Comparison of ENCODE assay signal across 9 mouse cellular contexts in genomic region chr7:105580627-105581089, GRCm38 (mm10). TPM values are rescaled to one million over a fixed set of nuclear protein-coding genes. Genes with fewer than 3 reads are reported as not detected.
DNase-seq lines count a peak whose midpoint lies in the region; ATAC-seq and TF ChIP-seq lines count a peak whose summit lies in the region.
"Had no signal": no experiment of that assay in that cellular context is flagged by ENCODE, and none has a peak within 500 bp of the region (broad histone marks: within the 10 kb centered on the region; RNA-seq: fewer than 3 reads in every experiment).

No protein-coding gene starts in this region.

- TF ChIP-seq RAD21 in CH12.LX (IDR thresholded peaks at IDR 0.05; ENCODE audit: low read depth, low read length), result no peak

- peaks cover 0 to 15% of the 10 kb centered on the region in 2 experiments; a peak in 2 of 4 replicates for H3K4me1 ChIP-seq in CH12.LX (ENCODE audit: control insufficient read depth in 1 of 2, insufficient read depth in 2 of 2)
- H3K4me1 ChIP-seq in cortical plate, adult 2 months (ENCODE audit: control insufficient read depth, insufficient read depth, low read length), result peaks cover 16% of the 10 kb centered on the region
- H3K4me1 ChIP-seq in hindbrain, embryonic 10.5 days (replicated peaks), result peaks cover 27% of the 10 kb centered on the region
- H3K4me1 ChIP-seq in liver, embryonic 16.5 days (ENCODE audit: control insufficient read depth, low read depth, low read length), result peaks cover 3% of the 10 kb centered on the region

- under 1% methylated on average over 21 of the region's 22 CpGs for WGBS in hindbrain, embryonic 10.5 days
- 5% methylated on average over 16 of the region's 22 CpGs for WGBS in liver, embryonic 16.5 days (ENCODE audit: insufficient replicate concordance)

- no peaks in the 10 kb centered on the region for H3K36me3 ChIP-seq in CH12.LX (replicated peaks in 1 of 2; ENCODE audit: control insufficient read depth in 1 of 2, insufficient read depth in 1 of 2, low read length in 1 of 2)
- H3K36me3 ChIP-seq in hindbrain, embryonic 10.5 days, result 0 out of 2 replicates have a peak, but pooled peaks cover 6% of the 10 kb centered on the region
- H3K36me3 ChIP-seq in liver, embryonic 16.5 days (ENCODE audit: control insufficient read depth, insufficient read depth), result no peaks in the 10 kb centered on the region

- no peak for ATAC-seq in liver, embryonic 16.5 days (ENCODE audit: low read depth)

- in situ Hi-C loops in CH12.LX (cut with MboI; ENCODE audit: low pct_ligation_motif_present, low pct_unique_long_range_greater_than_20kb, low sequenced_read_pairs), result no loop called here

- H3K9me3 ChIP-seq in CH12.LX (replicated peaks; ENCODE audit: low read length), result peaks cover 7% of the 10 kb centered on the region
- H3K9me3 ChIP-seq in hindbrain, embryonic 10.5 days, result no peaks in the 10 kb centered on the region
- H3K9me3 ChIP-seq in liver, embryonic 16.5 days (replicated peaks; ENCODE audit: control insufficient read depth, low read length), result no peaks in the 10 kb centered on the region

- TF ChIP-seq EP300 in CH12.LX (IDR thresholded peaks at IDR 0.05; ENCODE audit: low read length), result no peak

- dilution Hi-C loops in CH12.LX (cut with MboI; ENCODE audit: extremely low pct_ligation_motif_present, extremely low pct_unique_long_range_greater_than_20kb, low sequenced_read_pairs), result no loop called here

- no peak for TF ChIP-seq POLR2A in CH12.LX (IDR thresholded peaks at IDR 0.05; ENCODE audit: low read depth, low read length)
- no peak for TF ChIP-seq POLR2A in cortical plate, adult 2 months (IDR thresholded peaks at IDR 0.05; ENCODE audit: extremely low read depth, insufficient read depth, low read length)

- peak overlapping the region; percentile 92 for H3K27ac ChIP-seq in gastrocnemius, adult 2 months
- H3K27ac ChIP-seq in CH12.LX (ENCODE audit: insufficient read depth, low read depth), result no peak overlapping the region
- peak overlapping the region; percentile 99 for H3K27ac ChIP-seq in cortical plate, adult 2 months (ENCODE audit: insufficient read depth, low read length)
- H3K27ac ChIP-seq in hindbrain, embryonic 10.5 days, result peak overlapping the region; percentile 96
- H3K27ac ChIP-seq in liver, embryonic 16.5 days (ENCODE audit: low read length), result no peak overlapping the region

- H3K27me3 ChIP-seq in CH12.LX (replicated peaks), result peaks cover 54% of the 10 kb centered on the region
- no peaks in the 10 kb centered on the region for H3K27me3 ChIP-seq in hindbrain, embryonic 10.5 days (ENCODE audit: insufficient read depth, poor library complexity, severe bottlenecking)
- peaks cover 13% of the 10 kb centered on the region for H3K27me3 ChIP-seq in liver, embryonic 16.5 days (ENCODE audit: control insufficient read depth, insufficient read depth, low read depth, low read length)

- DNase-seq in gastrocnemius, adult 2 months, result peak; percentile 41
- DNase-seq in gastrocnemius, adult 8-10 months (ENCODE audit: low spot score in 2 of 2), result no peak
- no peak for DNase-seq in CH12.LX (ENCODE audit: extremely low read depth)
- peak; percentile 69 for DNase-seq in hindbrain, embryonic 10.5 days (ENCODE audit: low spot score)
- DNase-seq in testis, postnatal 14 days (ENCODE audit: low spot score), result peak; percentile 20
- DNase-seq in ovary, postnatal 14 days (ENCODE audit: low spot score), result no peak

- H3K9ac ChIP-seq in CH12.LX (ENCODE audit: insufficient read depth, low read depth), result peak overlapping the region; percentile 4; the same call in 1 of the 2 replicates
- peak overlapping the region; percentile 46 for H3K9ac ChIP-seq in liver, embryonic 16.5 days (ENCODE audit: low read depth, low read length)

- TF ChIP-seq CTCF in gastrocnemius, adult 2 months (IDR thresholded peaks at IDR 0.05), result no peak
- TF ChIP-seq CTCF in CH12.LX (conservative IDR thresholded peaks at IDR 0.05 in 1 of 2, IDR thresholded peaks at IDR 0.05 in 1 of 2; ENCODE audit: low read depth in 2 of 2, low read length in 2 of 2), result no peak
- no peak for TF ChIP-seq CTCF in cortical plate, adult 2 months (IDR thresholded peaks at IDR 0.05; ENCODE audit: extremely low read depth, insufficient read depth, low read length)

- peak overlapping the region; percentile 92 for H3K4me2 ChIP-seq in CH12.LX (ENCODE audit: insufficient read depth, low read depth, poor library complexity, severe bottlenecking)
- peak overlapping the region; percentile 77 for H3K4me2 ChIP-seq in liver, embryonic 16.5 days (ENCODE audit: low read depth, low read length)

- no peaks in the 10 kb centered on the region for H3K79me2 ChIP-seq in CH12.LX (replicated peaks; ENCODE audit: control insufficient read depth, extremely low read depth, insufficient read depth, poor library complexity, severe bottlenecking)

- H3K4me3 ChIP-seq in gastrocnemius, adult 2 months, result peak overlapping the region; percentile 96
- peak overlapping the region; percentile 46 to 80 (median 59) for H3K4me3 ChIP-seq in CH12.LX (replicated peaks in 1 of 3; ENCODE audit: low read depth in 2 of 3, low read length in 2 of 3, poor library complexity in 1 of 3)
- H3K4me3 ChIP-seq in cortical plate, adult 2 months (ENCODE audit: insufficient read depth, low read length), result peak overlapping the region; percentile 85
- H3K4me3 ChIP-seq in hindbrain, embryonic 10.5 days, result peak overlapping the region; percentile 84
- peak overlapping the region; percentile 65 for H3K4me3 ChIP-seq in liver, embryonic 16.5 days (ENCODE audit: low read depth, low read length)

- intact Hi-C loops in gastrocnemius, adult 2 months (cut with DNase I), result loop anchor here (2.0 to 5.0 kb wide), 2 partner anchors 26 to 57 kb away; partner anchors contain the start of gene Smpd1

TF ChIP-seq in CH12.LX, 34 proteins besides CTCF, POLR2A, EP300 and RAD21:
- TF ChIP-seq GABPA (IDR thresholded peaks at IDR 0.05; ENCODE audit: insufficient replicate concordance, low read depth, low read length), result no peak
- no peak for TF ChIP-seq SIN3A (IDR thresholded peaks at IDR 0.05; ENCODE audit: low read length)
- TF ChIP-seq IRF4 (IDR thresholded peaks at IDR 0.05; ENCODE audit: low read depth, low read length), result no peak
TF ChIP-seq in CH12.LX: peak in this region for 0.

RNA-seq across cellular contexts. Expression of gene Apbb1, which starts 0.8 kb away (rescaled TPM):
- 1 to 10 TPM; 7.1 to 7.2 TPM for total RNA-seq in gastrocnemius, adult 2 months (2021)
- total RNA-seq in gastrocnemius, adult 8-10 months (2022), result 1 to 10 TPM; 4.7 to 8.0 (median 6.8) TPM
- total RNA-seq in CH12.LX (2012; rRNA removed) (1.8 and 3.2 TPM in 2 replicates), CH12.LX (2014; rRNA removed) (1.2 and 3.3 TPM in 2 replicates)
- 1.1 and 2.1 TPM in 2 replicates for polyA plus RNA-seq in CH12.LX (2012; ENCODE audit: insufficient read length, low read depth)
- polyA plus RNA-seq in cortical plate, adult 2 months (2012; rRNA removed), result 564 and 565 TPM in 2 replicates
- polyA plus RNA-seq in hindbrain, embryonic 10.5 days (2016; fragmentation: Nextera tagmentation; extraction: Ambion mirVana), result 118 and 171 TPM in 2 replicates
- polyA plus RNA-seq in liver, embryonic 16.5 days (2015; fragmentation: Nextera tagmentation; extraction: Ambion mirVana), result 1.9 and 3.3 TPM in 2 replicates

RNA-seq across cellular contexts. Expression of gene Hpx, which starts 19.3 kb away (rescaled TPM):
- not detected for total RNA-seq in gastrocnemius, adult 2 months (2021)
- under 1 TPM in 1 of 4 experiments, not detected in 3; 0.64 TPM for total RNA-seq in gastrocnemius, adult 8-10 months (2022)
- total RNA-seq in CH12.LX (2012; rRNA removed) (not detected in 2 replicates), CH12.LX (2014; rRNA removed) (not detected in 2 replicates)
- not detected in 2 replicates for polyA plus RNA-seq in CH12.LX (2012; ENCODE audit: insufficient read length, low read depth)
- 0.93 and 0.94 TPM in 2 replicates for polyA plus RNA-seq in cortical plate, adult 2 months (2012; rRNA removed)
- polyA plus RNA-seq in hindbrain, embryonic 10.5 days (2016; fragmentation: Nextera tagmentation; extraction: Ambion mirVana), result 0.20 and 0.25 TPM in 2 replicates
- 451 and 504 TPM in 2 replicates for polyA plus RNA-seq in liver, embryonic 16.5 days (2015; fragmentation: Nextera tagmentation; extraction: Ambion mirVana)
- total RNA-seq: hematopoietic stem cell, adult 5-6 weeks had no signal

RNA-seq across cellular contexts. Expression of gene Smpd1, which starts 26.5 kb away (rescaled TPM):
- 10 to 100 TPM; 53.4 to 56.8 TPM for total RNA-seq in gastrocnemius, adult 2 months (2021)
- 10 to 100 TPM; 47.6 to 60.6 (median 56.7) TPM for total RNA-seq in gastrocnemius, adult 8-10 months (2022)
- total RNA-seq in CH12.LX (2012; rRNA removed) (19.3 and 22.5 TPM in 2 replicates), CH12.LX (2014; rRNA removed) (13.7 and 16.9 TPM in 2 replicates)
- 13.7 and 17.9 TPM in 2 replicates for polyA plus RNA-seq in CH12.LX (2012; ENCODE audit: insufficient read length, low read depth)
- 93.2 and 93.3 TPM in 2 replicates for polyA plus RNA-seq in cortical plate, adult 2 months (2012; rRNA removed)
- polyA plus RNA-seq in hindbrain, embryonic 10.5 days (2016; fragmentation: Nextera tagmentation; extraction: Ambion mirVana), result 36.8 and 52.4 TPM in 2 replicates
- polyA plus RNA-seq in liver, embryonic 16.5 days (2015; fragmentation: Nextera tagmentation; extraction: Ambion mirVana), result 21.3 and 21.9 TPM in 2 replicates

RNA-seq across cellular contexts. Expression of gene Trim3, which starts 52.7 kb away (rescaled TPM):
- 10 to 100 TPM; 14.7 to 16.4 TPM for total RNA-seq in gastrocnemius, adult 2 months (2021)
- total RNA-seq in gastrocnemius, adult 8-10 months (2022), result 10 to 100 TPM; 10.0 to 14.9 (median 12.3) TPM
- 3.5 and 4.7 TPM in 2 replicates for total RNA-seq in CH12.LX (2012; rRNA removed)
- 2.2 TPM in 2 replicates for total RNA-seq in CH12.LX (2014; rRNA removed)
- polyA plus RNA-seq in CH12.LX (2012; ENCODE audit: insufficient read length, low read depth), result 3.5 and 4.6 TPM in 2 replicates
- polyA plus RNA-seq in cortical plate, adult 2 months (2012; rRNA removed), result 152 and 176 TPM in 2 replicates
- polyA plus RNA-seq in hindbrain, embryonic 10.5 days (2016; fragmentation: Nextera tagmentation; extraction: Ambion mirVana), result 40.9 and 42.2 TPM in 2 replicates
- 3.1 and 4.6 TPM in 2 replicates for polyA plus RNA-seq in liver, embryonic 16.5 days (2015; fragmentation: Nextera tagmentation; extraction: Ambion mirVana)

RNA-seq across cellular contexts. Expression of gene Timm10b, which starts 59.2 kb away (rescaled TPM):
- total RNA-seq in gastrocnemius, adult 2 months (2021), result 10 to 100 TPM; 53.3 to 64.0 TPM
- 10 to 100 TPM; 57.2 to 68.1 (median 62.0) TPM for total RNA-seq in gastrocnemius, adult 8-10 months (2022)
- total RNA-seq in CH12.LX (2012; rRNA removed) (103 and 115 TPM in 2 replicates), CH12.LX (2014; rRNA removed) (86.2 and 94.9 TPM in 2 replicates)
- 89.6 and 99.3 TPM in 2 replicates for polyA plus RNA-seq in CH12.LX (2012; ENCODE audit: insufficient read length, low read depth)
- 123 and 138 TPM in 2 replicates for polyA plus RNA-seq in cortical plate, adult 2 months (2012; rRNA removed)
- 164 and 184 TPM in 2 replicates for polyA plus RNA-seq in hindbrain, embryonic 10.5 days (2016; fragmentation: Nextera tagmentation; extraction: Ambion mirVana)
- 91.7 and 106 TPM in 2 replicates for polyA plus RNA-seq in liver, embryonic 16.5 days (2015; fragmentation: Nextera tagmentation; extraction: Ambion mirVana)

Comparison
In these comparisons a context has a peak if more than half of its experiments do, and no peak if none do; other contexts are left out.
1. DNase-seq: peak in gastrocnemius, adult 2 months (single experiment), hindbrain, embryonic 10.5 days (single experiment) and testis, postnatal 14 days (single experiment); none in gastrocnemius, adult 8-10 months (0 of 2), CH12.LX (single experiment) and ovary, postnatal 14 days (single experiment).
2. H3K27ac ChIP-seq: peak in gastrocnemius, adult 2 months (single experiment), cortical plate, adult 2 months (single experiment) and hindbrain, embryonic 10.5 days (single experiment); none in CH12.LX (single experiment) and liver, embryonic 16.5 days (single experiment).
3. RNA of gene Apbb1, which starts 0.8 kb away (polyA plus RNA-seq): 564 to 565 TPM in cortical plate, adult 2 months and 118 to 171 TPM in hindbrain, embryonic 10.5 days; 1.9 to 3.3 TPM in liver, embryonic 16.5 days and 1.1 to 2.1 TPM in CH12.LX; every median in the first group is over 10 times any median in the second.
4. RNA of gene Hpx, which starts 19.3 kb away (polyA plus RNA-seq): 451 to 504 TPM in liver, embryonic 16.5 days; 0.93 to 0.94 TPM in cortical plate, adult 2 months, 0.20 to 0.25 TPM in hindbrain, embryonic 10.5 days and not detected in CH12.LX; every median in the first group is over 100 times any median in the second.
5. Peak in every context shown above with its lines, with median percentiles within 50 percentile points of each other: H3K4me3 ChIP-seq.